Mouse (Mus musculus): ENCODE measurements around the gene Gm17334. TPM values are rescaled to one million over a fixed set of nuclear protein-coding genes. Genes with fewer than 3 reads are reported as not detected.

Gene Gm17334
- polyA plus RNA-seq, 1 experiment from 2014 or later, result 0.68 TPM

- no peak overlapping the region for H3K27ac ChIP-seq (ENCODE audit: low read depth)
- 81% methylated on average over 12 of the region's 12 CpGs for WGBS
- peaks cover 18% of the 10 kb centered on the region for H3K4me1 ChIP-seq (replicated peaks; ENCODE audit: control insufficient read depth, insufficient read depth, low read length)
- H3K36me3 ChIP-seq (ENCODE audit: control insufficient read depth, insufficient read depth, low read length), result no peaks in the 10 kb centered on the region
- no peak overlapping the region for H3K9ac ChIP-seq (ENCODE audit: low read length)
- no peak overlapping the region for H3K4me3 ChIP-seq (ENCODE audit: low read depth, low read length)
- H3K9me3 ChIP-seq (ENCODE audit: control insufficient read depth, low read length), result no peaks in the 10 kb centered on the region
- H3K27me3 ChIP-seq (replicated peaks; ENCODE audit: control insufficient read depth, insufficient read depth, low read length), result no peaks in the 10 kb centered on the region
- DNase-seq (ENCODE audit: low spot score) (no peak), ATAC-seq (replicated peaks; ENCODE audit: low FRiP score, low TSS enrichment, low read depth) (no peak)
- H3K4me2 ChIP-seq (ENCODE audit: low read length), result no peak overlapping the region
These were observed 17.9 kb downstream of the Gm17334 start for GRCm38 (mm10) chr11:53755011-53755595.

GRCm38 (mm10) chr11:53749716-53750352 lies 23.2 kb downstream of the Gm17334 start:
- H3K9me3 ChIP-seq (ENCODE audit: control insufficient read depth, low read length), result no peaks in the 10 kb centered on the region
- no peaks in the 10 kb centered on the region for H3K27me3 ChIP-seq (replicated peaks; ENCODE audit: control insufficient read depth, insufficient read depth, low read length)
- no peak overlapping the region for H3K9ac ChIP-seq (ENCODE audit: low read length)
- H3K36me3 ChIP-seq (ENCODE audit: control insufficient read depth, insufficient read depth, low read length), result no peaks in the 10 kb centered on the region
- H3K4me1 ChIP-seq (replicated peaks; ENCODE audit: control insufficient read depth, insufficient read depth, low read length), result no peaks in the 10 kb centered on the region
- DNase-seq (ENCODE audit: low spot score) (no peak), ATAC-seq (replicated peaks; ENCODE audit: low FRiP score, low TSS enrichment, low read depth) (no peak)
- no peak overlapping the region for H3K4me3 ChIP-seq (ENCODE audit: low read depth, low read length)
- H3K4me2 ChIP-seq (ENCODE audit: low read length), result no peak overlapping the region
- no peak overlapping the region for H3K27ac ChIP-seq (ENCODE audit: low read depth)
- 56% methylated on average over 5 of the region's 5 CpGs for WGBS

- H3K27ac ChIP-seq (ENCODE audit: low read depth), result no peak overlapping the region
- DNase-seq (ENCODE audit: low spot score) (no peak), ATAC-seq (replicated peaks; ENCODE audit: low FRiP score, low TSS enrichment, low read depth) (no peak)
- 61% methylated on average over 4 of the region's 4 CpGs for WGBS
- H3K27me3 ChIP-seq (replicated peaks; ENCODE audit: control insufficient read depth, insufficient read depth, low read length), result no peaks in the 10 kb centered on the region
- H3K4me1 ChIP-seq (replicated peaks; ENCODE audit: control insufficient read depth, insufficient read depth, low read length), result no peaks in the 10 kb centered on the region
- no peak overlapping the region for H3K9ac ChIP-seq (ENCODE audit: low read length)
- no peak overlapping the region for H3K4me2 ChIP-seq (ENCODE audit: low read length)
- no peaks in the 10 kb centered on the region for H3K36me3 ChIP-seq (ENCODE audit: control insufficient read depth, insufficient read depth, low read length)
- no peaks in the 10 kb centered on the region for H3K9me3 ChIP-seq (ENCODE audit: control insufficient read depth, low read length)
- no peak overlapping the region for H3K4me3 ChIP-seq (ENCODE audit: low read depth, low read length)
These were observed 23.7 kb downstream of the Gm17334 start for GRCm38 (mm10) chr11:53749306-53749705.

GRCm38 (mm10) chr11:53748614-53749013 lies 24.4 kb downstream of the Gm17334 start:
- H3K9me3 ChIP-seq (ENCODE audit: control insufficient read depth, low read length), result no peaks in the 10 kb centered on the region
- DNase-seq (ENCODE audit: low spot score) (no peak), ATAC-seq (replicated peaks; ENCODE audit: low FRiP score, low TSS enrichment, low read depth) (no peak)
- 93% methylated on average over 6 of the region's 6 CpGs for WGBS
- no peak overlapping the region for H3K4me3 ChIP-seq (ENCODE audit: low read depth, low read length)
- no peak overlapping the region for H3K27ac ChIP-seq (ENCODE audit: low read depth)
- no peaks in the 10 kb centered on the region for H3K4me1 ChIP-seq (replicated peaks; ENCODE audit: control insufficient read depth, insufficient read depth, low read length)
- H3K4me2 ChIP-seq (ENCODE audit: low read length), result no peak overlapping the region
- H3K27me3 ChIP-seq (replicated peaks; ENCODE audit: control insufficient read depth, insufficient read depth, low read length), result no peaks in the 10 kb centered on the region
- H3K9ac ChIP-seq (ENCODE audit: low read length), result no peak overlapping the region
- no peaks in the 10 kb centered on the region for H3K36me3 ChIP-seq (ENCODE audit: control insufficient read depth, insufficient read depth, low read length)

- Histone ChIP-seq H3K4me3 (ENCODE audit: low read depth, low read length) (no peak overlapping the region), H3K27ac (ENCODE audit: low read depth) (no peak overlapping the region), H3K9me3 (ENCODE audit: control insufficient read depth, low read length) (no peaks in the 10 kb centered on the region), H3K27me3 (replicated peaks; ENCODE audit: control insufficient read depth, insufficient read depth, low read length) (no peaks in the 10 kb centered on the region), H3K4me1 (replicated peaks; ENCODE audit: control insufficient read depth, insufficient read depth, low read length) (no peaks in the 10 kb centered on the region), H3K36me3 (ENCODE audit: control insufficient read depth, insufficient read depth, low read length) (no peaks in the 10 kb centered on the region), H3K9ac (ENCODE audit: low read length) (no peak overlapping the region), H3K4me2 (ENCODE audit: low read length) (no peak overlapping the region)
- DNase-seq (ENCODE audit: low spot score), result no peak
- 86% methylated on average over 9 of the region's 9 CpGs for WGBS
- ATAC-seq (replicated peaks; ENCODE audit: low FRiP score, low TSS enrichment, low read depth), result no peak
These were observed 25.0 kb downstream of the Gm17334 start for GRCm38 (mm10) chr11:53747985-53748384.

- no peaks in the 10 kb centered on the region for H3K4me1 ChIP-seq (replicated peaks; ENCODE audit: control insufficient read depth, insufficient read depth, low read length)
- ATAC-seq (replicated peaks; ENCODE audit: low FRiP score, low TSS enrichment, low read depth), result no peak
These were observed 27.7 kb downstream of the Gm17334 start for GRCm38 (mm10) chr11:53745260-53745659.

GRCm38 (mm10) chr11:53742353-53742752 lies 30.6 kb downstream of the Gm17334 start:
- Histone ChIP-seq H3K4me1 (replicated peaks; ENCODE audit: control insufficient read depth, insufficient read depth, low read length) (no peaks in the 10 kb centered on the region), H3K4me3 (ENCODE audit: low read depth, low read length) (no peak overlapping the region), H3K36me3 (ENCODE audit: control insufficient read depth, insufficient read depth, low read length) (no peaks in the 10 kb centered on the region), H3K27me3 (replicated peaks; ENCODE audit: control insufficient read depth, insufficient read depth, low read length) (no peaks in the 10 kb centered on the region), H3K4me2 (ENCODE audit: low read length) (no peak overlapping the region), H3K9ac (ENCODE audit: low read length) (no peak overlapping the region), H3K27ac (ENCODE audit: low read depth) (no peak overlapping the region), H3K9me3 (ENCODE audit: control insufficient read depth, low read length) (no peaks in the 10 kb centered on the region)
- DNase-seq (ENCODE audit: low spot score) (no peak), ATAC-seq (replicated peaks; ENCODE audit: low FRiP score, low TSS enrichment, low read depth) (no peak)
- WGBS, result 38% methylated on average over 5 of the region's 5 CpGs

More at GRCm38 (mm10) chr11:53745260-53745659, 27.7 kb downstream of the Gm17334 start:
- DNase-seq (ENCODE audit: low spot score), result no peak
- no peaks in the 10 kb centered on the region for H3K27me3 ChIP-seq (replicated peaks; ENCODE audit: control insufficient read depth, insufficient read depth, low read length)
- no peak overlapping the region for H3K4me2 ChIP-seq (ENCODE audit: low read length)
- WGBS, result 91% methylated on average over 2 of the region's 2 CpGs
- no peak overlapping the region for H3K27ac ChIP-seq (ENCODE audit: low read depth)
- H3K36me3 ChIP-seq (ENCODE audit: control insufficient read depth, insufficient read depth, low read length), result no peaks in the 10 kb centered on the region
- H3K9me3 ChIP-seq (ENCODE audit: control insufficient read depth, low read length), result no peaks in the 10 kb centered on the region
- no peak overlapping the region for H3K4me3 ChIP-seq (ENCODE audit: low read depth, low read length)
- H3K9ac ChIP-seq (ENCODE audit: low read length), result no peak overlapping the region

GRCm38 (mm10) chr11:53737573-53737946 lies 35.4 kb downstream of the Gm17334 start:
- H3K27ac ChIP-seq (ENCODE audit: low read depth), result no peak overlapping the region
- 37% methylated on average over 6 of the region's 6 CpGs for WGBS
- no peaks in the 10 kb centered on the region for H3K27me3 ChIP-seq (replicated peaks; ENCODE audit: control insufficient read depth, insufficient read depth, low read length)
- no peaks in the 10 kb centered on the region for H3K36me3 ChIP-seq (ENCODE audit: control insufficient read depth, insufficient read depth, low read length)
- DNase-seq (ENCODE audit: low spot score), result peak; percentile 70
- H3K4me3 ChIP-seq (ENCODE audit: low read depth, low read length), result no peak overlapping the region
- no peaks in the 10 kb centered on the region for H3K9me3 ChIP-seq (ENCODE audit: control insufficient read depth, low read length)
- H3K4me2 ChIP-seq (ENCODE audit: low read length), result no peak overlapping the region
- H3K9ac ChIP-seq (ENCODE audit: low read length), result no peak overlapping the region
- H3K4me1 ChIP-seq (replicated peaks; ENCODE audit: control insufficient read depth, insufficient read depth, low read length), result no peaks in the 10 kb centered on the region
- 0 out of 2 replicates have a peak, but pooled peaks have one; percentile 60 for ATAC-seq (replicated peaks; ENCODE audit: low FRiP score, low TSS enrichment, low read depth)
